Mouse (Mus musculus) MEL (cell line): Measurements from ENCODE around the gene Rbms3.

ENCODE experiments used
- ELF1 ChIP-seq: IDR thresholded peaks from 2 replicates; pipeline ENCODE4 v1.6.1; 2014; ENCODE audit warnings: low read depth, mild to moderate bottlenecking, inconsistent platforms, low read length, improper control_type of control experiment, moderate library complexity
- KAT2A ChIP-seq: conservative IDR thresholded peaks from 2 replicates; pipeline ENCODE4 v1.6.1; 2012; ENCODE audit warnings: low read depth, low read length, improper control_type of control experiment, inconsistent platforms
- POLR2A ChIP-seq, 2 experiments: IDR thresholded peaks; 2 replicates each; pipeline ENCODE4 v1.6.1; 2011 to 2012; ENCODE audit warnings: low read length in 2 of 2, mild to moderate bottlenecking in 2 of 2, control low read depth in 1 of 2, improper control_type of control experiment in 1 of 2, low read depth in 1 of 2, moderate library complexity in 1 of 2; ENCODE audit not compliant: control insufficient read depth in 1 of 2, insufficient read depth in 1 of 2, poor library complexity in 1 of 2
- POLR2AphosphoS2 ChIP-seq: IDR thresholded peaks from 2 replicates; pipeline ENCODE4 v1.6.1; 2011; ENCODE audit warnings: low read length, improper control_type of control experiment
- RAD21 ChIP-seq: IDR thresholded peaks from 2 replicates; pipeline ENCODE4 v1.6.1; 2011; ENCODE audit warnings: mild to moderate bottlenecking, low read depth, low read length, improper control_type of control experiment
- TAL1 ChIP-seq: IDR thresholded peaks from 2 replicates; pipeline ENCODE4 v1.6.1; 2012; ENCODE audit warnings: mild to moderate bottlenecking, inconsistent platforms, low read length, moderate library complexity, mixed read lengths
- ZKSCAN1 ChIP-seq: IDR thresholded peaks from 2 replicates; pipeline ENCODE4 v1.6.1; 2012; ENCODE audit warnings: low read depth, mild to moderate bottlenecking, inconsistent platforms, low read length, improper control_type of control experiment, moderate library complexity

- no peak for TF ChIP-seq KAT2A
- TF ChIP-seq POLR2A (IDR thresholded peaks at IDR 0.05; ENCODE audit: control insufficient read depth in 1 of 2, insufficient read depth in 1 of 2, low read depth in 1 of 2, low read length in 2 of 2, poor library complexity in 1 of 2) = no peak
- no peak for TF ChIP-seq POLR2AphosphoS2
- TF ChIP-seq TAL1 = no peak
- no peak for TF ChIP-seq ELF1
- TF ChIP-seq RAD21 = no peak
- TF ChIP-seq ZKSCAN1 = no peak
These were observed 253.9 kb downstream of the Rbms3 start for GRCm38 (mm10) chr9:117375776-117376175.
